Mouse (Mus musculus) heart, embryonic 10.5 days (tissue): Measurements from ENCODE around the gene Safb2. TPM values are rescaled to one million over a fixed set of nuclear protein-coding genes. Genes with fewer than 3 reads are reported as not detected.

ENCODE experiments used
- DNase-seq: peaks from one replicate; pipeline ENCODE4 v3.0.0-alpha.2; 2017; ENCODE audit warnings: low spot score
- H3K27ac ChIP-seq: fragments of 300-500 bp; sonication (generic); 2 replicates; pipeline ENCODE4 v1.5.1; 2016; ENCODE audit warnings: mild to moderate bottlenecking
- H3K27me3 ChIP-seq: fragments of 300-500 bp; sonication (generic); 2 replicates; pipeline ENCODE4 v1.6.1; 2016; ENCODE audit warnings: mild to moderate bottlenecking; ENCODE audit not compliant: poor library complexity, insufficient read depth, severe bottlenecking
- H3K36me3 ChIP-seq: fragments of 300-500 bp; sonication (generic); 2 replicates; pipeline ENCODE4 v1.6.1; 2016; ENCODE audit warnings: mild to moderate bottlenecking, moderate library complexity
- H3K4me1 ChIP-seq: fragments of 300-500 bp; sonication (generic); 2 replicates; pipeline ENCODE4 v1.6.1; 2016; ENCODE audit warnings: mild to moderate bottlenecking
- H3K4me3 ChIP-seq: fragments of 300-500 bp; sonication (generic); 2 replicates; pipeline ENCODE4 v1.5.1; 2016; ENCODE audit warnings: mild to moderate bottlenecking, moderate library complexity
- H3K9me3 ChIP-seq: fragments of 300-500 bp; sonication (generic); 2 replicates; pipeline ENCODE4 v1.6.1; 2016; ENCODE audit warnings: mild to moderate bottlenecking, moderate library complexity
- WGBS: fragments of 180-500 bp; shearing (Covaris S2); methylation state at CpG from one replicate; pipeline ENCODE4 v1.1.7; 2016; 5-methylcytosine and 5-hydroxymethylcytosine counted together
- polyA plus RNA-seq: library from polyadenylated mRNA; unstranded; fragments of >200 nt; fragmentation: Nextera tagmentation; extraction: Ambion mirVana; gene quantifications from 2 replicates; pipeline ENCODE4 v1.2.1, GENCODE M21; 2016

Gene Safb2
- polyA plus RNA-seq, 1 experiment from 2014 or later = 81.0 TPM

DNA sequence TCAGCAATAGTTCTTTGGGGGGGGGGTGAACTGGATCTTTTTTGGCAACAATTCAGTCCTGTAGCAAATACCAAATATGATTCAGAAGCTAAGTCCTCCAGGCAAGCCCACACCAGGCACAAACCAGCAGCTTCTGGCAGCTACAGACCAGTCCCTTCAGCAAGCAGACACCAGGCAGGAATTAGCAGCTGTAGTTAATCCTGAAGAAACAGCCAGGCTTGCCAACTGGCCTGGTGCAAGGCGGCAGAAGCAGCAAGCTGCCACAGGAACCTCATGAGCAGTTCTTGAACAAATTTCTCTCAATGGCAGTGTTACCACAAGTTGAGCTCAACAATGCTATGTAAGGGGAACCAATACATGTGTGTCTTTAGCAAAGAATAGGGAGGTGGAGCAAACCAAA lies 61.6 kb downstream of the Safb2 start:
- 56% methylated on average over 1 of the region's 1 CpGs for WGBS
- Histone ChIP-seq H3K4me1 (no peaks in the 10 kb centered on the region), H3K27me3 (no peaks in the 10 kb centered on the region), H3K4me3 (no peak overlapping the region), H3K27ac (no peak overlapping the region), H3K9me3 (no peaks in the 10 kb centered on the region), H3K36me3 (no peaks in the 10 kb centered on the region)
- DNase-seq = no peak

DNA sequence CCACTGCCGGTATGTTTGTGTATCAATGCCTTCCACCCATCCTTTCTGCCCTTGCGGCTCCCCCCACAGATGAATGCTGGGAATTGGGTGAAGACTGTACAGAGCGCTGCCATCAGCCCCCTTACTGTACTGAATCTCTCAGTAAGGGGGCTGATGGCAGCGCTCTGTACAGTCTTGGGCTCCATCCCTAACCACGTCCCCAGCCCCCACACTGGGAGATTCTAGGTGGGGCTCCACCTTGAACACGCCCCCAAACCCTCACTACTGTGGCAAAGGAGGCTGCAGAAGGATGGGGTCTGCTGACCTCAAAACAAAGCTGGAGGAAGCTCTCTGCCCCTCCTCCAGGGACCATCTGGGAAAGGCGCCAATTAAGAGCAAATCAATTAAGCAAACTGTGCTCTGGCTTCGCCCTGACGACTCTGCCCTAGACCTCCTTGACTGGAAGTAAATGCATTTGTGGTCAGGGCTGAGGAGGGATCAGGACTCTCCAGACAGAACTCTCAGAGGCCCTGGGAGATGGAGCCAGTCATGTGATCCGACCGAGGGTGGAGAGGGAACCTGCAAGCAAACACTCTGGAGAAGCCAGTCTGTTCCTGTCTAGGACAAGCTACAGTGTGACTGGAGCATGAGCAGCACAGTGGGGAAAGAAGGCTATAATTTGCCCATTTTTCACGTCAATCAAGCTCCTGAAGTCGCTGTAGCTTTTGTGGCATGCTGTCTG lies 68.5 kb downstream of the Safb2 start:
- H3K27me3 ChIP-seq = peaks cover 60% of the 10 kb centered on the region
- no peak for DNase-seq
- H3K36me3 ChIP-seq = 0 out of 2 replicates have a peak, but pooled peaks cover 4% of the 10 kb centered on the region
- no peak overlapping the region for H3K27ac ChIP-seq
- peaks cover 22% of the 10 kb centered on the region for H3K4me1 ChIP-seq
- H3K4me3 ChIP-seq = no peak overlapping the region
- H3K9me3 ChIP-seq = peaks cover 7% of the 10 kb centered on the region
- 19% methylated on average over 13 of the region's 13 CpGs for WGBS

DNA sequence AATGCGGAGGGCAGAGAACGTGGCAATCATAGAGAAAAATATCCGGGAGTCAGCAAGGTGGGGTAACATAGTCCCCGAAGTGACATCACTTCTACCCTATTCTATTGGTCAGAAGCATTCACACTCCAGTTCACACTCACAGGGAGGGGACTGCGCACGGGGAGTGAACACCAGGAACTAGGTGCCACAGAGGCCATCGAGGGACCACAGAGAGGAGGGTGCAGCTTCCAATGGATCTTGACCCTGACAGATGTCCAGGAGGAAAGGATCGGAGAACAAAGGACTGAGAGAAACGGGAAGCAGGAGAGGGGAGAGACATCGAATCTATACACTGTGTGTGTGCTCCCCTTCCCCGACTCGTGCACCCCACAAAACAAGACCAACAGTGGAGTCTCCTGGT lies 69.5 kb downstream of the Safb2 start:
- DNase-seq = no peak
- Histone ChIP-seq H3K27me3 (peaks cover 70% of the 10 kb centered on the region), H3K27ac (no peak overlapping the region), H3K4me3 (no peak overlapping the region), H3K9me3 (peaks cover 7% of the 10 kb centered on the region), H3K4me1 (peaks cover 32% of the 10 kb centered on the region), H3K36me3 (0 out of 2 replicates have a peak, but pooled peaks cover 4% of the 10 kb centered on the region)
- WGBS = 47% methylated on average over 12 of the region's 12 CpGs

DNA sequence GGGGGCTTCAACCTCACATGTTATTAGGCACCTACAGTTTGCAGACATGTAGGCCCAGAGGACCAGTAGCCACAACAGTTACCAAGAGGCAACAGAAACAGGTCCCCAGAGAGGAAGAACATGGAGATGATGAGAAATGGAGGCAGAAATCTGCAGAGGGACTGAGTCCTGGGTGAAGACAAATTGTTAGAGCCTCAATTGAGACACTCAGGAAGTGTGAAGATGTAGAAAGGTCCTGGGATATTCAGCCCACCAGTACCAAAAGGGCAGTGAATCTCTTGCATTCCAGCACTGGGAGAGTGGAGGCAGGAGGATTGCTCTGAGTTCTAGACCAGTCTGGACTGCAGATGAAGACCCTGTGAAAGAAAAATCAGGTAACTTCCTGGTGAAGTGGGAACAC lies 70.1 kb downstream of the Safb2 start:
- H3K27ac ChIP-seq = no peak overlapping the region
- H3K4me1 ChIP-seq = peaks cover 38% of the 10 kb centered on the region
- H3K27me3 ChIP-seq = peaks cover 75% of the 10 kb centered on the region
- H3K36me3 ChIP-seq = 0 out of 2 replicates have a peak, but pooled peaks cover 4% of the 10 kb centered on the region
- no peak for DNase-seq
- H3K9me3 ChIP-seq = peaks cover 7% of the 10 kb centered on the region
- no peak overlapping the region for H3K4me3 ChIP-seq

DNA sequence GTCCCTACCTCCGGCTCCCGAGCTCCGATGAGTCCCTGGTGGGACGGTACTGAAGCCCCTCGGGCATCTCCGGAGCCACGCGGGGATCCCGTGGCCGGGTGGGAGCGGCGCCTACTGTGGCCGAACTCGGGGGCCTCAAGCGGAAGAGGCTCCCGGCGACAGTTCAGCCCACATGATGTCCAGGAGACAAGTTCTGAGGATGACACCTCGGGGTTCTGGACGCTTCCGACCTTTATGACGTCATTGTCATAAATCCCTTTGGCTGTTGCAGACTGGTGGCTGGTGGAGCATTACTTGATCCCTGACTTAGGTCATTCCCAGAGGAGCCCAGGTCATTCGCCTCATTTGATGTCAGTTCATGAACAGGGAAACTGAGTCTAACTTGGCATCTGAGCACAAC lies 72.1 kb downstream of the Safb2 start, which contains the start of gene Znrf4:
Znrf4 (minus strand) TSS at position 122 of the 400 bp plus-strand sequence.
- H3K4me3 ChIP-seq = peak within 1 kb of the TSS; percentile 44
- H3K36me3 ChIP-seq = 0 out of 2 replicates have a peak, but pooled peaks cover 4% of the 10 kb centered on the region
- H3K27me3 ChIP-seq = peaks cover 86% of the 10 kb centered on the region
- WGBS = 60% methylated on average over 22 of the region's 22 CpGs
- H3K27ac ChIP-seq = peak within 1 kb of the TSS; percentile 12; the same call in 1 of the 2 replicates
- no peak for DNase-seq
- H3K9me3 ChIP-seq = peaks cover 7% of the 10 kb centered on the region
- H3K4me1 ChIP-seq = peaks cover 43% of the 10 kb centered on the region

DNA sequence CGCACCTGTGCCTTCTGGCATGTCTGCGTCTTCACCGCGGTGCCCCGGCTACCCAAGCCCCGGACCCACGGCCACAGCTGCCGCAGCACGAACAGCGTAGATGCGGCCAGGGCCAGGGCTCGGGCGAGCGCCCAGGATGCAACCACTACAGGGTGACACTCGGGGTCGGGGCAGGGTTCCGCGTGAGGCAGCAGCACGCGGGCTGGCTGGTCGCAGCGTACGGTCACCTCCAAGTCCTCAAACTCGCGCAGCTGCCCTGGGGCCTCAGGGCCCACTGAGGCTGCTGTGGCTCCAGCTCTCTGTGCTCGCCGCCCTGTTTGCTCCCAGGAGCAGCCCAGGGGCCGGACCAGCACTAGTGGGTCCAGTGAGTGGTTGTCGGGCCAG lies 72.7 kb downstream of the Safb2 start:
- DNase-seq = no peak
- peaks cover 7% of the 10 kb centered on the region for H3K9me3 ChIP-seq
- H3K27ac ChIP-seq = peak overlapping the region; percentile 12; the same call in 1 of the 2 replicates
- H3K4me3 ChIP-seq = peak overlapping the region; percentile 44
- H3K36me3 ChIP-seq = 0 out of 2 replicates have a peak, but pooled peaks cover 4% of the 10 kb centered on the region
- WGBS = 21% methylated on average over 29 of the region's 29 CpGs
- peaks cover 46% of the 10 kb centered on the region for H3K4me1 ChIP-seq
- H3K27me3 ChIP-seq = peaks cover 83% of the 10 kb centered on the region

DNA sequence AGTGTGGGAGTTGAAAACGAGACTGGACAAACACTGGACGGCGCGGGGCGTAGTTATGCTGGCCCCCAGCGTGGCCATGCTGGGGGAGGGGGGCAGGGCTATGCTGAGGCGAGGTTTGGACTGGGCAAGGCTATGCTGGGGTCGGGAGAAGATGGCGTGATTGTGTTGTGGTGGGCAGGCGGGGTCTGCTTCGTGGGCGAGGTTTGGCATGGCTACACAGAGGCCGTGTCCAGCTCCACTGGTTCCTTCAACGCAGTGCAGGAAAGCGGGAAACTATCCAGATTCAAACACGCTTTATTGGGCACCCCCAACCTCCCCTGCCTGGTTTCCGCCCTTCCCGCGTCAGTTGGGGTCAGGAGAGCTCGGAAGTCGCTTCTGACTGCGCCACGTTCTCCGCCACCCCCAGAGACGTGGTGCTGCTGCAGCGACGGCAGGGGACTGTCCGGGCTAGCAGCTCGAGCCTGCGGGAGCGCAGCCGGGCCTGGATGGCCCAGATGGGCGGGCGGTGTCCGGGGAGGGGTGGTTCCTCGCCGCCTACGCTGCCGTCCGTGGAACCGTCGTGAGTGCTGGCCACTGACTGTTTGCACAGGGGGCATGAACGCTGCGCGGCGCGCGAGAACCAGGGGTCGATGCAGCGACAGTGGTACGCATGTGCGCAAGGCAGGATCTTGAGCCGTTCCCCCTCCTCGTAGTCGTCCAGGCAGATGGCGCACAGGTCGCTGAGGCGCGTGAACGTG lies 73.2 kb downstream of the Safb2 start:
- 0 out of 2 replicates have a peak, but pooled peaks cover 4% of the 10 kb centered on the region for H3K36me3 ChIP-seq
- peaks cover 46% of the 10 kb centered on the region for H3K4me1 ChIP-seq
- no peak for DNase-seq
- H3K27me3 ChIP-seq = peaks cover 78% of the 10 kb centered on the region
- peaks cover 7% of the 10 kb centered on the region for H3K9me3 ChIP-seq
- peak overlapping the region; percentile 12; the same call in 1 of the 2 replicates for H3K27ac ChIP-seq
- 6% methylated on average over 60 of the region's 60 CpGs for WGBS
- H3K4me3 ChIP-seq = peak overlapping the region; percentile 44

Other genes starting within 250 kb of the Safb2 start
- gene Ptprs, start 108.1 kb downstream of the Safb2 start, polyA plus RNA-seq = 50.4 and 73.5 TPM in 2 replicates
- gene Znrf4, start 72.2 kb downstream of the Safb2 start, polyA plus RNA-seq = not detected in 2 replicates
- gene Gm20219, start 30.2 kb downstream of the Safb2 start, polyA plus RNA-seq = 0.33 and 0.50 TPM in 2 replicates
- 106 and 128 TPM in 2 replicates for gene Safb, start 240 bp upstream of the Safb2 start, polyA plus RNA-seq
- gene 2410015M20Rik, start 25.2 kb upstream of the Safb2 start, polyA plus RNA-seq = 261 and 317 TPM in 2 replicates
- gene Rpl36, start 28.8 kb upstream of the Safb2 start, polyA plus RNA-seq = 1,286 and 1,339 TPM in 2 replicates
- 58.9 and 65.1 TPM in 2 replicates for gene Lonp1, start 42.3 kb upstream of the Safb2 start, polyA plus RNA-seq
- gene Catsperd, start 43.6 kb upstream of the Safb2 start, polyA plus RNA-seq = 0.30 and 0.38 TPM in 2 replicates
- gene Ranbp3, start 88.7 kb upstream of the Safb2 start, polyA plus RNA-seq = 85.1 and 105 TPM in 2 replicates
- gene Ndufa11, start 133.2 kb upstream of the Safb2 start, polyA plus RNA-seq = 518 and 632 TPM in 2 replicates
- 10.2 and 12.7 TPM in 2 replicates for gene Vmac, start 133.4 kb upstream of the Safb2 start, polyA plus RNA-seq
- gene Nrtn, start 172.9 kb upstream of the Safb2 start, polyA plus RNA-seq = 3.3 and 7.4 TPM in 2 replicates
- 39.6 and 41.4 TPM in 2 replicates for gene Dus3l, start 180.2 kb upstream of the Safb2 start, polyA plus RNA-seq
- 1.3 and 2.1 TPM in 2 replicates for gene Prr22, start 185.7 kb upstream of the Safb2 start, polyA plus RNA-seq
- gene Rfx2, start 246.4 kb upstream of the Safb2 start, polyA plus RNA-seq = 4.0 and 4.8 TPM in 2 replicates